Mouse (Mus musculus): ENCODE measurements around the gene Tbc1d14. TPM values are rescaled to one million over a fixed set of nuclear protein-coding genes. Genes with fewer than 3 reads are reported as not detected.

Gene Tbc1d14
- polyA plus RNA-seq, 1 experiment from 2014 or later = 54.8 TPM

GRCm38 (mm10) chr5:36464709-36465661, 128.1 kb downstream of the Tbc1d14 start, which contains the start of gene Grpel1:
Gene Grpel1 (plus strand): TSS chr5:36464998.
- under 1% methylated on average over 68 of the region's 68 CpGs for WGBS
- peaks cover 7% of the 10 kb centered on the region; the same call in 1 of the 2 replicates for H3K36me3 ChIP-seq (ENCODE audit: insufficient read depth, low read length)
- peak within 1 kb of the TSS; percentile 90 for H3K4me3 ChIP-seq (ENCODE audit: low read length)
- peak within 1 kb of the TSS; percentile 96 for H3K4me2 ChIP-seq (replicated peaks; ENCODE audit: low read depth, low read length)
- H3K4me1 ChIP-seq (ENCODE audit: insufficient read depth, low read length) = peaks cover 23% of the 10 kb centered on the region
- peak; percentile 95 for ATAC-seq (ENCODE audit: low FRiP score, low TSS enrichment)
- peak within 1 kb of the TSS; percentile 85 for H3K9ac ChIP-seq (replicated peaks; ENCODE audit: low read length)
- H3K27ac ChIP-seq (ENCODE audit: low read length) = peak within 1 kb of the TSS; percentile 39
- H3K27me3 ChIP-seq (ENCODE audit: insufficient read depth, low read length) = no peaks in the 10 kb centered on the region
- no peaks in the 10 kb centered on the region for H3K9me3 ChIP-seq (ENCODE audit: low read length)

DNA sequence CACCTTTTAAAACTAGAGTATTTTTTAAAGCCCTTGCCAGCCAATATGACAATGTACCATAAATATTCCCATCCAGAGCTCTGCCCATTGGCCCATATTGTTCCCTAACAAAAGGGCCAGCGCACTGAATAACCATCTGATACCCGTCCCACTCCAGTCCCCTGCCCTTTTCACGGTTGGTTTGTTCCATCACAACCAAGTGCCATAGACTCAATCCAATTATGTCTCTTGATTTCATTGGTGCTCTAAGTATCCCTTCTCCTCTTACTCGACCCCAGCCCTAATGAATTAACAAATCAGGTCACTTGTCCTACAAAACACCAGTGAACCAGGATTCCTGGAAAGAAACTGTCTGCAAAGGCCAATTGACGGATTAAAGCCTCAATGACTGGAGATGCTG, 129.7 kb downstream of the Tbc1d14 start:
- 32% methylated on average over 5 of the region's 5 CpGs for whole genome bisulfite sequencing
- Histone ChIP-seq H3K9ac (replicated peaks; ENCODE audit: low read length) (no peak overlapping the region), H3K4me2 (replicated peaks; ENCODE audit: low read depth, low read length) (no peak overlapping the region), H3K4me1 (ENCODE audit: insufficient read depth, low read length) (peaks cover 23% of the 10 kb centered on the region), H3K4me3 (ENCODE audit: low read length) (no peak overlapping the region), H3K27me3 (ENCODE audit: insufficient read depth, low read length) (no peaks in the 10 kb centered on the region), H3K9me3 (ENCODE audit: low read length) (no peaks in the 10 kb centered on the region), H3K36me3 (ENCODE audit: insufficient read depth, low read length) (no peaks in the 10 kb centered on the region), H3K27ac (ENCODE audit: low read length) (no peak overlapping the region)
- ATAC-seq (ENCODE audit: low FRiP score, low TSS enrichment) = no peak

DNA sequence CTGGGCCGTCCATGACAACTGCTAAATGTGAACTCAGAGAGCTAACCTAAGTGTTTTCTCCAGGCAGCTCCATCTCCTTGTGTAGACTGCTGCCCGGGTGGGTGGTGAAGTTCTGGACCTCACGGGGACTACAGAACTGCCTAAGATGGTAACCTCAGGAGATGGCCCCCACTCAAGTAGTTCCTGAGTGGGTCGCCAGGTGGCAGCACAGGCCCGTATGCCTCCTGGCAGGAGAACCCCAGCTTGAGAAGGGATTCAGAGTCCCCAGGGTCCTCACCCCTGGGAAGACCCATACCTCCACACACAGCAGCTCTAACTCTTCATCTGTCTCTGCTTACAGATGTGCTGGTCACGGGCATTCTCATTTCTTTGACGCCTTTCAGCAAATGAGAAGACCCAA, 130.3 kb downstream of the Tbc1d14 start:
- Histone ChIP-seq H3K4me2 (replicated peaks; ENCODE audit: low read depth, low read length) (no peak overlapping the region), H3K36me3 (ENCODE audit: insufficient read depth, low read length) (no peaks in the 10 kb centered on the region), H3K9me3 (ENCODE audit: low read length) (no peaks in the 10 kb centered on the region), H3K4me3 (ENCODE audit: low read length) (no peak overlapping the region), H3K27me3 (ENCODE audit: insufficient read depth, low read length) (no peaks in the 10 kb centered on the region), H3K9ac (replicated peaks; ENCODE audit: low read length) (no peak overlapping the region), H3K27ac (ENCODE audit: low read length) (no peak overlapping the region), H3K4me1 (ENCODE audit: insufficient read depth, low read length) (peaks cover 23% of the 10 kb centered on the region)
- no peak for ATAC-seq (ENCODE audit: low FRiP score, low TSS enrichment)
- 17% methylated on average over 7 of the region's 7 CpGs for WGBS

DNA sequence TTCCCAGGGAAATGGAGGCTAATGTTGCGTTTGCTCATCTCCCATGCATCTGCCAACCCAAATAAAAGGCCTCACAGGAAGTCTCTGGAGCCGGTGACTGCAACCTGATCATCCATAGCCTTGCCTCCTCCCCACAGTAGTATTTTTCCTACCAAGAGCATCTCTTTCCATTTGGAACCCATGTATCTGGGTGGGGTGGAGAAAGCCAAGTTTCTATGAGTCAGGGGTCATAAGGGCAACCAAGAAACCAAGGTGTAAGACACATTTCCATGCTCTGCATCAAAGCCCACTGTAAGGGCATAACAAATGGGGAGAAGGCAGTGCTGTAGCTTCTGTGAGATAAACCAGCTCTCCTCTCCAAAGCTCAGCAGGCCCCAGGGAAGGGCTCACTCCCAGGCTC, 131.8 kb downstream of the Tbc1d14 start:
- no peak overlapping the region for H3K4me2 ChIP-seq (replicated peaks; ENCODE audit: low read depth, low read length)
- H3K4me1 ChIP-seq (ENCODE audit: insufficient read depth, low read length) = peaks cover 20% of the 10 kb centered on the region
- 28% methylated on average over 2 of the region's 2 CpGs for WGBS
- H3K27ac ChIP-seq (ENCODE audit: low read length) = no peak overlapping the region
- no peaks in the 10 kb centered on the region for H3K36me3 ChIP-seq (ENCODE audit: insufficient read depth, low read length)
- no peaks in the 10 kb centered on the region for H3K27me3 ChIP-seq (ENCODE audit: insufficient read depth, low read length)
- no peaks in the 10 kb centered on the region for H3K9me3 ChIP-seq (ENCODE audit: low read length)
- no peak overlapping the region for H3K9ac ChIP-seq (replicated peaks; ENCODE audit: low read length)
- no peak overlapping the region for H3K4me3 ChIP-seq (ENCODE audit: low read length)
- no peak for ATAC-seq (ENCODE audit: low FRiP score, low TSS enrichment)

DNA sequence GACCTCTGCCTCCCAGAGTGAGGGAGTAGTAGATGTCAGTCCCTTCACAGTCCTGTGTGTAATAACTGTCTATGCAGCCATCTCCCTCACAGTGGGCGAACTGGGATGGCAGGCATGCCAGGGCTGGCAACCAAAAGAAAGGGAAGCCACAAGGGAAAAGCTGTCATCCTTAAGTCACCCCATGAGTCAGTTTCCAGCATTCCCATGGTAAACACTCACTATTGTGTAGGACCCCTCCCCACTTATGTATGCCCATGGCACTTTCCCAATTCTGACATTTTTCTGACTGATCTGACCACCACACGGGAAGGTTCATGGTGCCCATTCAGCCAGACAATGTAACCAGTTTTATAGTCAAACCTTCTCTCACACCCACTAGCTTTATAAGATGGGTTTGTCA, 132.4 kb downstream of the Tbc1d14 start:
- H3K27ac ChIP-seq (ENCODE audit: low read length) = no peak overlapping the region
- peaks cover 15% of the 10 kb centered on the region for H3K4me1 ChIP-seq (ENCODE audit: insufficient read depth, low read length)
- no peaks in the 10 kb centered on the region for H3K9me3 ChIP-seq (ENCODE audit: low read length)
- 60% methylated on average over 2 of the region's 2 CpGs for WGBS
- no peak overlapping the region for H3K4me3 ChIP-seq (ENCODE audit: low read length)
- no peak overlapping the region for H3K4me2 ChIP-seq (replicated peaks; ENCODE audit: low read depth, low read length)
- no peak for ATAC-seq (ENCODE audit: low FRiP score, low TSS enrichment)
- no peak overlapping the region for H3K9ac ChIP-seq (replicated peaks; ENCODE audit: low read length)
- H3K27me3 ChIP-seq (ENCODE audit: insufficient read depth, low read length) = no peaks in the 10 kb centered on the region
- no peaks in the 10 kb centered on the region for H3K36me3 ChIP-seq (ENCODE audit: insufficient read depth, low read length)

DNA sequence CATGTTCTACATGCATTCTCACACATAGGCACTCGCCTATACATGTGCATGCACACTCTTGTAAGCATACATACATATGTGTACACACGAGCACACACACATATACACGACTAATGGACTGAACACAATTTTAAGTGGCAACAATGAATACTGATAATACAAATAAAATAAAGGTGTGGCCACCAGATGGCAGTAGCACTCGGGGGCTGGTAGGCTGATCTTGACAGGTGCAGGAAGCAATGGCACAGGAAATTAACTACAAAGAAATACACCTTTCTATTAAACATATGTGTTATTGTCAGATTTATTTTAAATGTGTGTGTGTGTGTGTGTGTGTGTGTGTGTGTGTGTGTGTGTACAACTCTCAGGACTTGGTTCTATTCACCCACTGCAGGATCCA, 134.2 kb downstream of the Tbc1d14 start:
- Histone ChIP-seq H3K27me3 (ENCODE audit: insufficient read depth, low read length) (no peaks in the 10 kb centered on the region), H3K27ac (ENCODE audit: low read length) (no peak overlapping the region), H3K9me3 (ENCODE audit: low read length) (no peaks in the 10 kb centered on the region), H3K36me3 (ENCODE audit: insufficient read depth, low read length) (no peaks in the 10 kb centered on the region), H3K4me3 (ENCODE audit: low read length) (no peak overlapping the region), H3K4me1 (ENCODE audit: insufficient read depth, low read length) (peaks cover 10% of the 10 kb centered on the region), H3K4me2 (replicated peaks; ENCODE audit: low read depth, low read length) (no peak overlapping the region), H3K9ac (replicated peaks; ENCODE audit: low read length) (no peak overlapping the region)
- ATAC-seq (ENCODE audit: low FRiP score, low TSS enrichment) = no peak
- 19% methylated on average over 4 of the region's 4 CpGs for WGBS

GRCm38 (mm10) chr5:36457706-36458105, 135.4 kb downstream of the Tbc1d14 start:
- Histone ChIP-seq H3K9me3 (ENCODE audit: low read length) (no peaks in the 10 kb centered on the region), H3K9ac (replicated peaks; ENCODE audit: low read length) (no peak overlapping the region), H3K27ac (ENCODE audit: low read length) (no peak overlapping the region), H3K4me3 (ENCODE audit: low read length) (no peak overlapping the region), H3K27me3 (ENCODE audit: insufficient read depth, low read length) (no peaks in the 10 kb centered on the region), H3K4me1 (ENCODE audit: insufficient read depth, low read length) (no peaks in the 10 kb centered on the region), H3K4me2 (replicated peaks; ENCODE audit: low read depth, low read length) (no peak overlapping the region), H3K36me3 (ENCODE audit: insufficient read depth, low read length) (no peaks in the 10 kb centered on the region)
- WGBS = 73% methylated on average over 4 of the region's 4 CpGs
- ATAC-seq (ENCODE audit: low FRiP score, low TSS enrichment) = no peak

DNA sequence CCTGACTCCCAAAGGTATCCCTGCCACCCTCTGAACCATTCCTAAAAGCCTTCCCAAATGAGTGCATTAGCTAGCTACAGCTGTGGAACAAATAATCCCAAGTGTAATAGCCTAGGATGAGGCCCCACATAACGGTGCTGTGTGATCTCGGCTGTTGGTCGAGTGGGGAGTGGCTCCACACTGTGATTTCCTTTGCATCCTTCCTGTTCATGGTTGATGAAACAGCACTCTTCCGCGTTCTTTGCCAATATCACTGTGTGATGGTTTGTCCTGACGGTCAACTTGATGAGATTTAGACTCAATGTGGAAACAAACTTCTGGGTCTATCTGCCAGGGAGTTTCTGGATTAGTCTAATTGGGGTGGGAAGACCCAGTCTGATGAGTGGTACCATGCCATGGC, 140.3 kb downstream of the Tbc1d14 start:
- WGBS = 72% methylated on average over 6 of the region's 6 CpGs
- no peaks in the 10 kb centered on the region for H3K9me3 ChIP-seq (ENCODE audit: low read length)
- ATAC-seq (ENCODE audit: low FRiP score, low TSS enrichment) = no peak
- no peaks in the 10 kb centered on the region for H3K4me1 ChIP-seq (ENCODE audit: insufficient read depth, low read length)
- H3K4me3 ChIP-seq (ENCODE audit: low read length) = no peak overlapping the region
- H3K27me3 ChIP-seq (ENCODE audit: insufficient read depth, low read length) = no peaks in the 10 kb centered on the region
- H3K4me2 ChIP-seq (replicated peaks; ENCODE audit: low read depth, low read length) = no peak overlapping the region
- no peak overlapping the region for H3K9ac ChIP-seq (replicated peaks; ENCODE audit: low read length)
- no peak overlapping the region for H3K27ac ChIP-seq (ENCODE audit: low read length)
- H3K36me3 ChIP-seq (ENCODE audit: insufficient read depth, low read length) = no peaks in the 10 kb centered on the region

GRCm38 (mm10) chr5:36451872-36452389, 141.1 kb downstream of the Tbc1d14 start:
- Histone ChIP-seq H3K36me3 (ENCODE audit: insufficient read depth, low read length) (no peaks in the 10 kb centered on the region), H3K9ac (replicated peaks; ENCODE audit: low read length) (no peak overlapping the region), H3K9me3 (ENCODE audit: low read length) (no peaks in the 10 kb centered on the region), H3K27me3 (ENCODE audit: insufficient read depth, low read length) (no peaks in the 10 kb centered on the region), H3K4me3 (ENCODE audit: low read length) (no peak overlapping the region), H3K4me1 (ENCODE audit: insufficient read depth, low read length) (no peaks in the 10 kb centered on the region), H3K27ac (ENCODE audit: low read length) (no peak overlapping the region), H3K4me2 (replicated peaks; ENCODE audit: low read depth, low read length) (no peak overlapping the region)
- 57% methylated on average over 10 of the region's 10 CpGs for WGBS
- ATAC-seq (ENCODE audit: low FRiP score, low TSS enrichment) = 0 out of 2 replicates have a peak, but pooled peaks have one; percentile 10

DNA sequence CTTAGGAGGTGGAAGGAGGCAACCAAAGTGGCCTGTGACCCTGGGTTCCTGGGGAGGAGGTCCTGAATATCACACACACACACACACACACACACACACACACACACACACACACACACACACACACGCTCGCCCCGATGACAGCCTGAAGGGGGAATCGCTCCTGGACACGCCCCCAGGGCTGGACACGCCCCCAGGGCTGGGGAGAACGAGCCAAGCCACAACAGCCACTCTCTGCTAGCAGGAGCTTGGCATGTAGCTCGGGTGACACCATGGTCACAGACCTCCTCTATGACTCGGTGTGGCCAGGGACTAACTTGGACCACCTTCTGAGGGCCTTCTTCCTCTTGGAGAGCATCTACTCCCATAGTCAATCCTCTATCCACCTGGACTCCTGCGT, 142.0 kb downstream of the Tbc1d14 start:
- ATAC-seq (ENCODE audit: low FRiP score, low TSS enrichment) = no peak
- no peak overlapping the region for H3K9ac ChIP-seq (replicated peaks; ENCODE audit: low read length)
- H3K9me3 ChIP-seq (ENCODE audit: low read length) = no peaks in the 10 kb centered on the region
- 26% methylated on average over 5 of the region's 10 CpGs for WGBS
- no peak overlapping the region for H3K27ac ChIP-seq (ENCODE audit: low read length)
- H3K4me3 ChIP-seq (ENCODE audit: low read length) = no peak overlapping the region
- H3K4me1 ChIP-seq (ENCODE audit: insufficient read depth, low read length) = no peaks in the 10 kb centered on the region
- no peaks in the 10 kb centered on the region for H3K27me3 ChIP-seq (ENCODE audit: insufficient read depth, low read length)
- H3K36me3 ChIP-seq (ENCODE audit: insufficient read depth, low read length) = no peaks in the 10 kb centered on the region
- no peak overlapping the region for H3K4me2 ChIP-seq (replicated peaks; ENCODE audit: low read depth, low read length)
